Mouse (Mus musculus) central nervous system, embryonic 18 days (tissue): ENCODE measurements around the gene Lyl1. TPM values are rescaled to one million over a fixed set of nuclear protein-coding genes. Genes with fewer than 3 reads are reported as not detected.

Experiments used
- polyA plus RNA-seq: library from polyadenylated mRNA; depleted of rRNA; stranded (reverse); fragments of >200 nt; gene quantifications from 2 replicates; pipeline ENCODE4 v1.2.3, GENCODE M21; 2012; rRNA removed

Lyl1 gene
- polyA plus RNA-seq = 3.0 and 3.1 TPM in 2 replicates

DNA sequence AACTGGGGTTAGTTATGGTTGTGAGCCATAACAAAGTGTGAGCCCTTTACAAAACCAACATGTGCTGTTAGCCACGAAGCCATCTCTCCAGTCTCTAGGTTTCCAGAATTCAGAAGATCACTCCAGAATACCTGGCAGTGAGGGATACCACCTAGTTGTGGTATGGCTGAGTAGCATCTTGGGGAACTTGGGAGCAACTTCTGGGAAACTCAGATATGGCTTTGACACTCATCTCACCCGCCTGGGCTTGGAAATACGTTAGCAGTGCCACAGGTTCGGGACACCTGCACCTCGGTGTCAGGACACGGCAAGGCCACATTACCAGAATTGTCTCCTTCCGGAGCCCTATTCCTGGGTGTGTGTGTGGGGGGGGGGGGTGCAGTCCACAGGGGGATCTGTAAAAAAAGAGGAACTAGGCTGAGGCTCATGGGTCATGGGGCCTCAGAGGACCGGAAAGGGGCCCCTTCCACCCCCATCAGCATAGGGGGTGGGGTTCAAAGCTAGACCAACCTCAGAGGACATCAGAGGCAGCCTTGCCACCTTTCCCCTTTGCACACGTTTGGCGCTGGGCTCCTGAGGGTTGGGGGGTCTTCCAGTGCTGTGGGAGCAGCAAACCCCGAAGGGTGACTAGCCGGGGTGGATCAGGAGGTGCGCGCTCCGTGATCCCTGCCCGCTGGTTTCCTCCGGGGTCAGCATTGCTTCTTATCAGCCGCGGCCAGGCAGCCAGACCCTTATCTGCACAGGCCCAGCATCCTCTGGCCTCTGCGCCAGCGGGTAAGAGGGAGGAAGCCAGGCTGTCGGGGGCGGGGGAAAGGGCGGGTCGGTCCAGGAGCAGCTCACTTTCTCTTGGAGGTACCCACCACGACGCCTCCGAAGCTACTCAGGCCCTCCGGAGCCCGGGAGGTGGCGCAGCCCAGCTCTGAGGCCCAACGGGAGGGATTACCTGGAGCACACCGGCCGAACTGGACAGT lies at the start of gene Lyl1:
Gene Lyl1, plus strand, starts transcription at position 517 of the 971 bp plus-strand sequence.

DNA sequence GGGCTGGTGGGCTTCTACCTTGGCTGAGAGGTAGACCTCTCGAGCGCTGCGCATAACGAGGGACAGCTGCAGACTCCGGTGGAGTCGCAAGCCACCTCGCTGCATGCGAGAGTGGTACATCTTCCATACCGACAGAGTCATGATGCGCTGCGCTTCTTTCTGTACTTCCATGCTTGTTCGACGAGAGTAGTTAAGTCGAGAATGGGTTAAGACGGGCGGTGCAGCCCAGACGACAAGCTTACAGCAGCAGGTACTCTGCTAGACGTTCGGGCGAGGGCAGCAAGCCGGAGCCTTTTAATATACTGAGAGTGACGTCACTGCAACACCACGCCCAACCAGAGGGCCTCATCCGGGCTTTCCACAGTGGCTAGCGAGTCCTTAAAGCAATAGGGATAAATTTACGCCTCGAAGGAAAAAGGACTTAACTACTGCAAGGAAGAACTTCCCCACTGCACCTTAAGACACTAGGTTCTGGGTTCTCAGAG lies 38.6 kb upstream of the Lyl1 start, which contains the start of gene Ier2:
Gene Ier2, minus strand, starts transcription at position 272 of the 485 bp plus-strand sequence.

GRCm38 (mm10) chr8:84686191-84687002 lies 14.9 kb upstream of the Lyl1 start, which contains the start of gene Trmt1:
Gene Trmt1 (plus strand): TSS chr8:84686307.

GRCm38 (mm10) chr8:84687705-84688100 lies 13.6 kb upstream of the Lyl1 start, which contains the start of gene Nacc1:
Gene Nacc1 (minus strand): TSS chr8:84687862.

GRCm38 (mm10) chr8:84722850-84723570 lies 21.8 kb downstream of the Lyl1 start, which contains the start of gene G430095P16Rik:
Gene G430095P16Rik (plus strand): TSS chr8:84723007.

Other genes starting within 250 kb of the Lyl1 start
- 4.8 and 5.3 TPM in 2 replicates for gene Ier2, start 38.6 kb upstream of the Lyl1 start, polyA plus RNA-seq
- 140 and 147 TPM in 2 replicates for gene Trmt1, start 15.2 kb upstream of the Lyl1 start, polyA plus RNA-seq
- 54.4 and 58.8 TPM in 2 replicates for gene Nacc1, start 13.6 kb upstream of the Lyl1 start, polyA plus RNA-seq
- gene G430095P16Rik, start 21.6 kb downstream of the Lyl1 start, polyA plus RNA-seq = 0.32 and 0.47 TPM in 2 replicates
- gene Nfix, start 98.9 kb downstream of the Lyl1 start, polyA plus RNA-seq = 45.9 and 59.1 TPM in 2 replicates
- 9.1 and 10.1 TPM in 2 replicates for gene Dand5, start 121.4 kb downstream of the Lyl1 start, polyA plus RNA-seq
- 30.8 and 35.2 TPM in 2 replicates for gene Gadd45gip1, start 130.1 kb downstream of the Lyl1 start, polyA plus RNA-seq
- gene Rad23a, start 139.2 kb downstream of the Lyl1 start, polyA plus RNA-seq = 52.2 and 59.0 TPM in 2 replicates
- 521 and 537 TPM in 2 replicates for gene Calr, start 145.5 kb downstream of the Lyl1 start, polyA plus RNA-seq
- 116 and 119 TPM in 2 replicates for gene Farsa, start 155.5 kb downstream of the Lyl1 start, polyA plus RNA-seq
- 31.6 and 36.2 TPM in 2 replicates for gene Syce2, start 170.7 kb downstream of the Lyl1 start, polyA plus RNA-seq
- gene Gcdh, start 192.5 kb downstream of the Lyl1 start, polyA plus RNA-seq = 50.4 and 56.7 TPM in 2 replicates
- 0.32 and 0.45 TPM in 2 replicates for gene Klf1, start 200.5 kb downstream of the Lyl1 start, polyA plus RNA-seq
- 3.3 TPM in 2 replicates for gene Dnase2a, start 207.1 kb downstream of the Lyl1 start, polyA plus RNA-seq
- gene Mast1, start 235.9 kb downstream of the Lyl1 start, polyA plus RNA-seq = 122 and 141 TPM in 2 replicates
- gene Rtbdn, start 245.5 kb downstream of the Lyl1 start, polyA plus RNA-seq = 8.7 and 10.8 TPM in 2 replicates